Mouse (Mus musculus): ENCODE data around the gene Gmpr2.

Gene Gmpr2

DNA sequence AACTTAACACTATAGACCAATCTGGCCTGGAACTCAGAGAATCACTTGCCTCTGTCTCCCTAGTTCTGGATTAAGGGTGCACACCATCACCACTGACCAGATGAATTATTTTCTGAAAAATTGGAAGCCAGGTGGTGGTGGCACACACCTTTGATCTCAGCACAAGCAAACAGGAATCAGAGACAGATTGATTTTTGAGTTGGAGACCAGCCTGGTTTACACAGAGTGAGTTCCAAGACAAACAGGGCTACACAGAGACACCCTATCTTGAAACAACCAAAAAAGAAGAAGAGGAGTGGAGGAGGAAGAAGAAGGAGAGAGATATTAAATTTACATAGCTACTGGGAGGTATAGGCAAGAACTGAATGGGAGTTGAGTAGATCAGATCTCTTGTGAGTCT is 54.5 kb downstream of the Gmpr2 start:
- no peak for DNase-seq (ENCODE audit: low spot score)

- DNase-seq (ENCODE audit: low spot score) = no peak
Observed at GRCm38 (mm10) chr14:55727889-55728685, 56.3 kb downstream of the Gmpr2 start.

Measured in ovary, postnatal 14 days (tissue).